Mouse (Mus musculus) lung, postnatal 10 days (tissue): ENCODE results near the gene Sp2.

ENCODE experiments used
- DNase-seq: peaks from one replicate; pipeline ENCODE4 v3.0.0; 2021

Gene Sp2

GRCm38 (mm10) chr11:96937549-96938425 lies 45.0 kb downstream of the Sp2 start:
- DNase-seq, result peak; percentile 83

- DNase-seq, result no peak
Measured at GRCm38 (mm10) chr11:96935872-96936650, 46.7 kb downstream of the Sp2 start.

- DNase-seq, result peak; percentile 92
Measured at GRCm38 (mm10) chr11:96934921-96935356, 47.8 kb downstream of the Sp2 start.

DNA sequence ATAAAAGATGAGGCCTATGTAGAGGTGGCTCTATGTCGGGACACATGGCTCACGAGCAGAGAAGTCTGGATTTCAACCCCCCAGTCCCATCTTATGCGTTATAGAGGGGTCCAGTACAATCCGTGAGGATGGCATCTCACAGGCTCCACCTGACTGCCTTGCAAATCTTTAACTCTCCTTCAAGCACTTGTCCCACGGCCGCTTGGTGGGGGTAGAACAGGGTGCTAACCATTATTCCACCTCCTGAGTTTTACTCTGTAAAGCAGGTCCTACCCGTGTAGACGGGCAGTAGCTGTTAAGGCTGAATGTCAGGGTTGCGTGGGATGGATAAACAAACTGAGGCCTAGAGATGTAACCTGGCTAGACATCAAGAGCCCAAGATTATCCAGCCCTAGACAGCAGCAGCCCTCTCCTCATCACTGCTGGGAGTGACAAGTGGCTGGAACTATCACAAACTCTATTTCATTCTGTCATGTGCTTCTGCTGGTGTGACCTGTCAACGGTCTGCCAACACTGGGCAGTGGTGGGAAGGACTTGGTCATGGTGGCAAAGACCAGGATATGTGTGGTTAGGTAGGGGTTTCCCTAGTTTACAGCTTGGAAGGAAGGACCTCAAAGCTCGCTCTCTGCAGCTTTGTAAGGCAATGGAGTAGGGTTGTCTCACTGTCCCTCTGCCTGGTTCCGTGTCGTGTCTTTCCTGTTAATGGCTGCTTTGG lies 49.0 kb downstream of the Sp2 start:
- DNase-seq, result no peak

DNA sequence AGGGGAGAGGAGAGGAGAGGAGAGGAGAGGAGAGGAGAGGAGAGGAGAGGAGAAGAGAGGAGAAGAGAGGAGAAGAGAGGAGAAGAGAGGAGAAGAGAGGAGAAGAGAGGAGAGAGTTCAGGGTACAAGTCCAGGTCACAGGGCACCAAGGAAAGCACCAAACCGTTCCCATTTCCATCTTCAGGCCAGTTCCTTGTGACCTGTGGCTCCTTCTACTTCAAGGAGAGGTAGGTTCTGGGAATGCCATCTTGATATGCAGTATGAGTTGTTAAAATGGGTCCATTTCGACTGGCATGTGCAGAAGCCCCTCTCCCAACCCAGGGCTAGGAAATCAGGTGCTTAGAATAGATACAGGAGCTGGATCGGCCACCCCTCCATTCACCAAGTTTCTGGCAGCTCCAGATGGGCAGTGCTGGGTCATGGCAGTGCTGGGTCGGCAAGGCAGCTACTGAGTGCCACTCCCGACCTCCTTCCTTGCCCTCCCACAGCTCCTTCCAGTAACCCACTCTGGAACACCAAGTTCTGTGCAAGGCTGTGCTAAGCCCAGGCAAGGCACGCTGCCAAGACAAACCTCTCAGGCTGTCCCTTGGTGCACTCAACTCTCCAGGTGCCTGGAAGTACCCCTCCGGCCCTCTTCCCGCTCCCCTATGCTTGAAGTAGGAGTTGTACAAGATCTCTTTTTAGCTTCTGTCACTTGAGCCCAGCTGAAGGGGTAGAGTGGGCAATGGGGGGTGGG lies 51.3 kb downstream of the Sp2 start:
- peak; percentile 87 for DNase-seq

DNA sequence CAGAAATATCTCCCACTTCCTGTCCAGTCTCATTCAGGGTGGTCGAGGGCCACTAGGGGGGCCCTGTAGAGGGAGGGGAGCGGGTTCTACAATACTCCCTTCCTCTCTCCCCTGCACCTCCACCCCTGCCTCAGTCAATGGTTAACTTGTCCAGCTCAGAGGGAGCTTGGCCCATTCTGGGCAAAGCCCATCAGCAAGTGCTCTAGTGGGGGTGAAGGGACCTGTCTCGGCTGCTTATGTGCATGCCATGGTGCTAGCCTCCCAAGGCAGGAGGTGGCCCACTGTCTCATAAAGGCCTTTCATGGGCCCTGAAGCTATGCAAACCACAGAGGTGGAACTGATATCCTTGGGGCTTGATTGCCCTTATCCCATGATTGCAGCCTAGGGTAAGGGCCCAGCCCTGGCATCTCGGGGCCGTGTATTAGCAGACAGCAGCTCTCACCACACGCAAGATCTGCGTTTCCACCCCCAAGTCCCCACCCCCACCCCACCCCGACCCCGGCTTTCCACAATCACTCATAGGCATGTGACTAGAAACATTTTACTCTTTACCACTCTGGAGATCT lies 52.9 kb downstream of the Sp2 start:
- DNase-seq, result no peak

DNA sequence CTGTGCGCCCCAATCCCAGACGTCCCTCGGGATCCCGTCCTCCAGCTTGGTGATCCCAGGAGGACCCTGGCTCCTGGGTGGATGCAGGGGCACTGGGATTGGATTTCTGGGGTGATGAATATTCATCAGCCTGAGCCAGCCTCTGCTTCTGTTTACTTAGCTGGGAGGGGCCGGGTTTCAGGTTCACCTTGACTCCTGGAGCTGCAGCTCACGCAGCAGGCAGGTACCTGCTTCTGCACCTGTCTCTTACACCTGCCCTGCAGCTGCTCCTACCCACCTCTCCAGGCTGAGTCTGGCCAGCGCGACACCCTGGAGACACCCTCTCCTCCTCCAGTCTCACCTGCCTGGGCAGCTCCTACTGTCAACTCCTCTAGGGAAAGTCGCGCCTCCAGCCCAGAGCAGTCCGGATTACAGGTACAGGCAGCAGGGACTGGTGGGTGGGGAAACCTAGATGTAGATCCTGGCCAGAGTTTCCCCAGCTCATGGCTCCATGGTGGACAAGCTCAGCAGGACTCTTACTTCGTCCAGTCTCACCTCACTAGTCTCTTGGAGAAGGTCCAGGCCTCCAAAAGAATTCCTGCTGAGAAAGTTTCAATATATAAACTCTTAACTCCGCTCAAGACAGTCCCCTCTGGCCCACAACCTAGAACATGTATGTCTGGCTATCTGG lies 53.5 kb downstream of the Sp2 start:
- peak; percentile 46 for DNase-seq

- no peak for DNase-seq
Measured at GRCm38 (mm10) chr11:96928691-96929090, 54.1 kb downstream of the Sp2 start.

- no peak for DNase-seq
Measured at GRCm38 (mm10) chr11:96928088-96928487, 54.7 kb downstream of the Sp2 start, which contains the start of gene Prr15l. Gene Prr15l, plus strand, starts transcription at chr11:96928104.

DNA sequence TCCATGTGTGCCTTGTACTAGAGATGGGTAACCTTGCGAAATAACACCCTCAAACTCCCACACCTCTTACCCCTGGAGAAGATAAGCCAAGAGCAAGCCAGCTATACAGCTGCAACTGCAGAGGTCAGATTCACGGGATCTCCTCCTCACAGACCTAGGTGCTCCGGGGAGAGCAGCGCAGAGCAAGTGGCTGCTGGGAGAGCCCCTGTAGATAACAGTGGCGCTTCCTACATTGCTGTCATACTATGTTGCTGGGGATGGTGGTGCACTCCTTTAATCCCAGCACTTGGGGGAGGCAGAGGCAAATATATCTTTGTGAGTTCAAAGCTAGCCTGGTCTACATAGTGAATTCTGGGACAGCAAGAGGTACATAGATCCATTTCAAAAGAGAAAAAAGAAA lies 56.2 kb downstream of the Sp2 start:
- DNase-seq, result no peak

- DNase-seq, result no peak
Measured at GRCm38 (mm10) chr11:96925469-96926148, 57.1 kb downstream of the Sp2 start.

- no peak for DNase-seq
Measured at GRCm38 (mm10) chr11:96924861-96925260, 57.9 kb downstream of the Sp2 start.

DNA sequence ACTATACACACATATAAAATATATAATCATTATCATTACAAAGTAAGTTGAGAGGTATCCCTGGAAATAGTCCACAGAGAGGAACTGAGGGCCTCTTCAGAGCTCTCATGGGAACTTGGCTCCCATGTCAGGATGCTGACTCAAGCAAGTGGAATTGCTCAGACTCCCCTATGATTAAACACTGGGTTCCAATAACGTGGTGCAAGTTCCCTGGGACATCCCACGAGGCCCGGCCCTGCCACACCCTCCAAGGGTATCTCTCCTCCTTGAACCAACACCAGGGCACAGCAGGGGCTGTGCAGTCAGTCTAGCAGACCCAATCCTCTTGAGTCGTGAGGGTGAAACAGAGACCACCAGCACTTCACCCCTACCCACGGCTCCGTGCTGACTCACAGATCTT lies 63.8 kb downstream of the Sp2 start:
- no peak for DNase-seq

- DNase-seq, result no peak
Measured at GRCm38 (mm10) chr11:96917415-96917814, 65.3 kb downstream of the Sp2 start.

DNA sequence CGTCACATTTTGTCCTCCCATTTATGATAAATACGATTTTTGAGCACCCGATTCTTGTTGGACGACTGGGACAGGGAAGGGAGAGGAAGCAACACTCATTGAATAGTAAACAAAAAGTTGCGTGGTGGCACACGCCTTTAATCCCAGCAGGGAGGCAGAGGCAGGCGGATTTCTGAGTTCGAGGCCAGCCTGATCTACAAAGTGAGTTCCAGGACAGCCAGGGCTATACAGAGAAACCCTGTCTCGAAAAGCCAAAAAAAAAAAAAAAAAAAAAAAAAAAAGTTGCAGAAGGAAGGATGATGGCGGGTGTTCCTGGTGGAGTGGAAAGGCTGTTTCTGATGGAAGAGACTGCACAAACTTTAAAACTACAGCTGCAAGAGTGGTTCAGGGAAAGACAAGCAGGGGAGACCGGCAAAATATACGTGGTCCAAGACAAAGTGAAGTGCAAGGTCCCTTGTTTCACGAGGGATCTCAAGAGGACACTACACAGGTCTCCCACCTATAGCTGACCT lies 65.8 kb downstream of the Sp2 start:
- DNase-seq, result no peak

DNA sequence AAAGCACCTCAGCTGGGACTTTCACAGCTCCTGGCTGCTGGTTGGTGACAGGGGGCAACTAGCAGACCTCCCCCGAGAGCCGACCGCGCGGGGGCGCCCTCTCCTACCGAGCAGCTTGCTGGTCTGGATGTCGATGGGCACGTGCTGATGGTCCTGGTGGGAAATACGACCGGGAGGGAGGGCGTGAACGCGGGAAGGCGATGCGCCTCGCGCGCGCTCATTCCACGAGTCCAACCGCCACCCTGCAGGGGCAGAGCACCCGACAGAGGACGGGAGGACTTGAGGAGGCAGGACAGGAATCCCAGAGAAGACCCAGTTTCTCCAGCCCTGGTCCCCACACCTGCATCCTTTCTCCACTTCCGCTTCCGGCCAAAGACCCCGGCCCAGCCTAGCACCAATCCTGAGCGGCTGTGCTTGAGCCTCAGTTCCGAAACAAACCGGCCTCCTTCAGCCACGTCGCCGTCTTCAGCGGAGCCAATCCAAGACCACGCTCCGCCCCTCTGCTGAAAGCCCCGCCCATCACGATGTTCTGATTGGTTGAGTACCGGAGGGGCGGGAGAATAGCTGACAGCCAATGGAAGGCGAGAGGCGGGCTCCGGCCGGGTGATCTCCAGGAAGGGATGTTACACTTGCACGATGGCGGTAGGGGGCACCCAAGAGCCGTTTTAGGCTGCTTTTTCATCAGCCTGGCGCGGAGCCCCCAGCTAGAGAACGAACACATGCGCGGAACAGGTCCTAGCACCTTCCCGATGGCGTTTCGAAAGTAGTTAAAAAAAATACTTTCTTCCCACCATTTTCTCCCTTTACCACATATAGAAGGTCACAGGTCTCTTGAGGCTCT lies 66.5 kb downstream of the Sp2 start, which contains the start of gene Cdk5rap3:
Gene Cdk5rap3, minus strand, starts transcription at position 453 of the 841 bp plus-strand sequence.
- peak; percentile 100 for DNase-seq

DNA sequence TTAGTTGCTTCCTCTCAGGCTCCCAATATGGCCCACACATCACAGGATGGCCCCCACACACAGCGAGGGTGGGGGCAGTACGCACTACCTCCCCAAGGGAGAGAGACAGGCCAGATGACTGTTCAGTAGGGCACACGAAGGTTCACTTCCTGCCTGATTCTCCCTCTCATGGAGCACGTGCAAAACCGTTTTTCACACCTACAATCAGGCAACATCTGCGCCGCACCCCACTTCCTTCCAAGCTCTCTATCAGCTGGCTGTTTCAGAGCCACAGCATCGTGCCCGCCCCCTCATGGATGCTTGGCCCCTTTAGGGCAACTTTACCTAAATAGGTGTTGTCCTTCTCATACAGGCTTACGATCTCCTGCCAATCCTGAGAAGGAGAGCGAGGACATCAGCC lies 70.1 kb downstream of the Sp2 start:
- no peak for DNase-seq

- peak; percentile 88 for DNase-seq
Measured at GRCm38 (mm10) chr11:96910003-96910402, 72.8 kb downstream of the Sp2 start.

GRCm38 (mm10) chr11:96908594-96908993 lies 74.2 kb downstream of the Sp2 start:
- DNase-seq, result no peak
